ENCODE assay signal across 21 mouse cellular contexts in genomic region chr6:96173681-96174080, GRCm38 (mm10). TPM values are rescaled to one million over a fixed set of nuclear protein-coding genes. Genes with fewer than 3 reads are reported as not detected.
A peak's percentile ranks its signal among the peaks of the same experiment; 100 is the strongest.
DNase-seq lines count a peak whose midpoint lies in the region; ATAC-seq and TF ChIP-seq lines count a peak whose summit lies in the region.
"Had no signal": no experiment of that assay in that cellular context is flagged by ENCODE, and none has a peak within 500 bp of the region (broad histone marks: within the 10 kb centered on the region; RNA-seq: fewer than 3 reads in every experiment).

No protein-coding gene starts in this region.

- no peak overlapping the region for H3K4me3 ChIP-seq in stomach, embryonic 15.5 days (replicated peaks)
- H3K4me3 ChIP-seq in stomach, postnatal 0 days (ENCODE audit: low read depth, low read length) = no peak overlapping the region
- no peak overlapping the region for H3K4me3 ChIP-seq in stomach, embryonic 16.5 days (replicated peaks; ENCODE audit: low read length)

- H3K27ac ChIP-seq in stomach, embryonic 15.5 days = no peak overlapping the region
- H3K27ac ChIP-seq in stomach, postnatal 0 days (replicated peaks) = no peak overlapping the region
- H3K27ac ChIP-seq in stomach, embryonic 16.5 days (ENCODE audit: low read length) = no peak overlapping the region

- no peaks in the 10 kb centered on the region for H3K27me3 ChIP-seq in stomach, embryonic 15.5 days (replicated peaks)
- H3K27me3 ChIP-seq in stomach, postnatal 0 days (ENCODE audit: control insufficient read depth, insufficient read depth, low read length) = no peaks in the 10 kb centered on the region
- H3K27me3 ChIP-seq in stomach, embryonic 16.5 days (ENCODE audit: control insufficient read depth, insufficient read depth, low read length) = no peaks in the 10 kb centered on the region
- H3K27me3 ChIP-seq: CH12.LX had no signal

- no peak for DNase-seq in stomach, postnatal 0 days (ENCODE audit: low spot score)
- no peak for DNase-seq in kidney, adult 8-10 months
- DNase-seq: adrenal gland, adult 2 months; adrenal gland, adult 8-10 months; adrenal gland, postnatal 10 days; adrenal gland, postnatal 14 days; adrenal gland, postnatal 25 days; adrenal gland, postnatal 36 days; B cell, adult 2 months; cerebellum, adult 11 months; cerebellum, adult 11-12 months; cerebellum, adult 18-20 months had no signal

- H3K9me3 ChIP-seq in stomach, embryonic 15.5 days = no peaks in the 10 kb centered on the region
- no peaks in the 10 kb centered on the region for H3K9me3 ChIP-seq in stomach, postnatal 0 days (ENCODE audit: control insufficient read depth, low read length)
- H3K9me3 ChIP-seq in stomach, embryonic 16.5 days (replicated peaks; ENCODE audit: control insufficient read depth, low read length) = no peaks in the 10 kb centered on the region

- H3K9ac ChIP-seq in stomach, embryonic 15.5 days = no peak overlapping the region
- no peak overlapping the region for H3K9ac ChIP-seq in stomach, postnatal 0 days (ENCODE audit: low read length)
- no peak overlapping the region for H3K9ac ChIP-seq in stomach, embryonic 16.5 days (ENCODE audit: low read length)

- no peaks in the 10 kb centered on the region for H3K4me1 ChIP-seq in stomach, embryonic 15.5 days
- no peaks in the 10 kb centered on the region for H3K4me1 ChIP-seq in stomach, postnatal 0 days (replicated peaks; ENCODE audit: control insufficient read depth, insufficient read depth)
- H3K4me1 ChIP-seq in stomach, embryonic 16.5 days (ENCODE audit: control insufficient read depth, insufficient read depth, low read length) = no peaks in the 10 kb centered on the region

- TF ChIP-seq CTCF in stomach, postnatal 0 days (IDR thresholded peaks at IDR 0.05; ENCODE audit: low read depth) = no peak

- H3K4me2 ChIP-seq in stomach, embryonic 15.5 days = no peak overlapping the region
- H3K4me2 ChIP-seq in stomach, postnatal 0 days (replicated peaks; ENCODE audit: low read depth) = no peak overlapping the region
- H3K4me2 ChIP-seq in stomach, embryonic 16.5 days (ENCODE audit: low read depth, low read length) = no peak overlapping the region

- H3K36me3 ChIP-seq in stomach, embryonic 15.5 days = no peaks in the 10 kb centered on the region
- no peaks in the 10 kb centered on the region for H3K36me3 ChIP-seq in stomach, postnatal 0 days (ENCODE audit: control insufficient read depth, insufficient read depth, low read length)
- H3K36me3 ChIP-seq in stomach, embryonic 16.5 days (ENCODE audit: control insufficient read depth, insufficient read depth, low read length) = no peaks in the 10 kb centered on the region
- H3K36me3 ChIP-seq: G1E had no signal

- TF ChIP-seq EP300 in stomach, postnatal 0 days (optimal IDR thresholded peaks at IDR 0.05) = no peak

- ATAC-seq in stomach, embryonic 15.5 days (ENCODE audit: insufficient read depth, low FRiP score, low read depth) = peak; percentile 56; the same call in 1 of the 2 replicates
- no peak for ATAC-seq in stomach, postnatal 0 days (ENCODE audit: low FRiP score, low TSS enrichment)
- peak; percentile 50; the same call in 1 of the 2 replicates for ATAC-seq in stomach, embryonic 16.5 days (ENCODE audit: insufficient read depth, low FRiP score)
- ATAC-seq: activated CD4-positive, CD25-positive, alpha-beta regulatory T cell, adult 4 months; CD4-positive, CD25-positive, alpha-beta regulatory T cell, adult 4 months; Patski had no signal

- WGBS in stomach, embryonic 15.5 days = 68% methylated on average over 3 of the region's 3 CpGs
- WGBS in stomach, postnatal 0 days = 34% methylated on average over 3 of the region's 3 CpGs
- WGBS in stomach, embryonic 16.5 days = 47% methylated on average over 3 of the region's 3 CpGs

RNA-seq across cellular contexts. Expression of gene 1700123L14Rik, which starts 7.6 kb away (rescaled TPM):
- not detected in 2 replicates for polyA plus RNA-seq in stomach, embryonic 15.5 days (2015; fragmentation: Nextera tagmentation; extraction: Ambion mirVana)
- polyA plus RNA-seq in stomach, postnatal 0 days (2015; fragmentation: Nextera tagmentation; extraction: Ambion mirVana) = 0.07 TPM in 1 of 2 replicates, not detected in the other
- 0.10 TPM in 1 of 2 replicates, not detected in the other for polyA plus RNA-seq in stomach, embryonic 16.5 days (2015; fragmentation: Nextera tagmentation; extraction: Ambion mirVana)
- polyA plus RNA-seq: activated CD4-positive, CD25-positive, alpha-beta regulatory T cell, adult 4 months; adrenal gland, adult 2 months; brain, embryonic 14.5 days; C2C12; CD4-positive, CD25-positive, alpha-beta regulatory T cell, adult 4 months; G1E; Patski had no signal
